Mouse (Mus musculus) adrenal gland, adult 18-20 months (tissue): ENCODE results near the gene Fxr2. TPM values are rescaled to one million over a fixed set of nuclear protein-coding genes. Genes with fewer than 3 reads are reported as not detected.
A peak's percentile ranks its signal among the peaks of the same experiment; 100 is the strongest.
"Not testable (repeated sequence)": the region's sequence is repeated elsewhere in the genome, so short reads cannot be mapped to it uniquely, and the experiment has no call there.

Experiments used
- DNase-seq, 2 experiments: peaks; one replicate each; pipeline ENCODE4 v3.0.0; 2021 to 2022; ENCODE audit warnings: low spot score in 2 of 2
- total RNA-seq, 2 experiments: library from RNA; stranded (reverse); gene quantifications; 1 replicate in 1 of 2; 2 replicates in 1 of 2; pipeline ENCODE4 v1.2.3; 2021

Gene Fxr2
- total RNA-seq, 2 experiments from 2014 or later: 83.5 to 90.2 TPM

- no peak for DNase-seq
Measured at GRCm38 (mm10) chr11:69682209-69682839, 49.5 kb downstream of the Fxr2 start.

DNA sequence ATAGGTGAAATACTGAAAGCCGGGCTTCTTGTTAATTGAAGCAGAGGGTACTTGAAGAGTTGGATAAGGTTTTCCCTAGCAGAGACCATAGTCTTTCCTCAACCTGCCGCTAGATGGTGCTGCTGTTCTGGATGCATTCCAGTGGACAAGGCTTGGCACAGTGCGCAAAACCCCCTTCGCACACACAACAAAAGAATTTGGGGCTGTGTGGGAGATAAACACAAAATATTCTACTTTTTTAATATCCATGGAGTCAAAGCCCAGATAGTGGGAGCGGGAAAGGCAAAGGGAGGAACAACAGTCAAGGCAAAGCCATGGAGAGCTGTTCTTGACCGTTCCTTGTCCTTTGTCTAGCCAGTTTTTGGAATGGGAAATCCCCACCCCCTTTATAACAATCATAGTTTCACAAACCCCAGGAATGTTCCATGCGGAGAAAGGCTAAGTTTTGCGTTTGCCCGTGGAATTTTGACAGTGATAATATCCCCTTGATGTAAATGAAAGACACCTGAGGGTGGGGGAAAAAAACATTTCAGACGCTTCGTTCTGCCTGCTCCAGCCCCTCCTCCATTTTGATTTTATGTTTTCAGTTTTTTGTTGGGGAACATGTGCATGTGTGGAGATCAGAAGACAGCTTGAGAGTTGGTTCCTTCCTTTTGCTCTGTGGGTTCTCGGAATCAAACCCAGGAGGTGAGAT lies 50.2 kb downstream of the Fxr2 start:
- DNase-seq: peak; percentile 87 to 92

DNA sequence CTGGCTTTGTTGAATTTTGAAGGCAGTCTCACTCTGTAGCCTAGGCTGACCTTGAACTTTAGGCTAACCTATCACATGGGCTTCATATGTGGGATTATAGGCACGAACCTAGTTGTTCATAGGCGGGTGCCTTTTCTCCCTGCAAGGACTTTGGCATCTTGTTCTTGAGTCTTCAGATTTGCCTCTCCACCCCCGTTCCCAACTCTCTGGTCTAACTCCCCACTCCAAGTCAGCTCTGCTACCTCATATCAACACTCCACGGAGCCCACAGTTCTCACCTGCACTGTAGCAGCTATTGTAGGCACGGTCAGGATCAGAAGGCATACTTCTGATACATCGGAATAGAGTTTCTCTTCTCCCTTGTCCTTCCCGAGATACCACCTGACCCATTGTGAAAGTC lies 50.8 kb downstream of the Fxr2 start:
- no peak for DNase-seq

DNA sequence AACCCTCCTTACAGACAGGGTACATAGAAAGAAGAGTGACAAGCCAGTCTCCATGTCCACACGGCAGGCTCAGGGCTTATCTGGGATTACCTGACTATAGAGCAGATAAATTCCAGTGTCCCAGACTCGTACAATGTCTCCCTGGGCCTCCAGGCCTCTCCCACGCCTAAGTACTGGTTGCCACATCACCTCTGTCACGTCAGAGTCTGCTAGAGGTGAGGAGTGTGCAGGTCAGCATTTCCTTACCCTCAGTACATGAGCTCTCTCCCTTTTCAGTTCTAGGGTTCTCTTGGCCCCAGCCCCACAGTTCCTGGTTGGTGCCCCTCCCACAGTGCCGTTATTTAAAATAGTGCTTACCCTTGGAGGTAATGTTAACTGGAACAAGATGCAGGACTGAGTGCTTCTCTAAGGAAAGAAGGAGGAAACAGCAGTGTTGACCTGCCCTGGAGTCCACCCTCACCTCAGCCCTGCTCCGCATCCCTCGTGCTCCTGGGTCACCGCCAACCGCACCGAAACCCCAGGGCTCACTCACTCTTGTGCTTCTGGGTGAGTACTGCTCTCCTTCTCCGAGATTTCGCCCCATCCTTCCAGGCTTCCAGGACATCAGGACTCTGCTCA lies 51.4 kb downstream of the Fxr2 start:
- DNase-seq: no peak

DNA sequence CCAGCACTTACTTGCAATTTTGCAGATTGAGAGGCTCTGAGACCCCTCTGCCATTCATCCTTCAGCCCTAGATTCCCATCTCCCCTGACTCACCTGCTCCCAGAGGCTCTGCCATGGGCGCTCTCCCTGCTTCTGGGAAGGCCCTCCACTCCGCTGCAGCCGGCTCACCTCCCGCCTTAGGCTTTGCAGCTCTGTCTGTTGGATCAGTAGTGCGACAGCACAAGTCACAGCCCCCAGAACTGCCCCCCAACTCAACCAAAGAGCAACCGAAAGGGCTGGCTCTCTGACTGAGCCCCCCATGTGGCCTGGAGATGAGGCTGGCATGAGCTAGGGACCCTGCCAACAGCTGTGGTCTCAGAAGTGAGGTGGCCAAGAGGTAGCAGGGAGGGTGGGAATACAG lies 52.1 kb downstream of the Fxr2 start:
- no peak for DNase-seq

DNA sequence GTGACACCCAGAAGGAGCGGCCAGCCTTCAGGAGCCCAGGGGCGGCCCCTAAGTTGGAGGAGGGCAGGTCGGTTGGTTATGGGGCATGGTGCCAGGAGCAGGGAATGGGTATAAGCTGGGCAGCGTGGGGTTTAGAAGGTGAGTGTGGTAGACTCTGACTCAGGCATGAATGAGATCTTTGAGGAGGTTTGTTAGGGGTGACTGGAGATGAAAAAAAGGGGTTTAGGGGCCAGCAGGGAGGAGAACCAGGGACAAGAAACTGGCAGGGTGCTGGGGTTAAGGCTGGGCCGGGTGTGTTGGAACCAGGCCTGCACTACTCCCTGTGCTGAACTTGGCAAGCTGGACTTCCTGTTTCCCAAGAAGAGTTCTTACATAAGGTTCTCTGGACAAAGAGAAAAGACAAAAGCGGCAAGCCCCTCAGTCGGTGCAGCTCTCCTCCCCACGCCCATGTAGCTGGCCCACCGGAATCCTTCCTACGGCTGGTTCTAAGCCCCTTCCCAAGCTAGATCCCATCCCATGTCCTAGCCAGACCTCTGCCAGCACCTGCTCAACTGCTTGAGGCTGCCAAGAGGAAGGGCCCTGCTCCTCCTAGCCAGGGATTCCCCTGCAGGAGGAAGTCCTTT lies 52.8 kb downstream of the Fxr2 start, which contains the start of gene Tnfsf13:
Gene Tnfsf13, minus strand, starts transcription at position 259 of the 623 bp plus-strand sequence.
- DNase-seq: peak in 1 of 2 experiments; percentile 45

DNA sequence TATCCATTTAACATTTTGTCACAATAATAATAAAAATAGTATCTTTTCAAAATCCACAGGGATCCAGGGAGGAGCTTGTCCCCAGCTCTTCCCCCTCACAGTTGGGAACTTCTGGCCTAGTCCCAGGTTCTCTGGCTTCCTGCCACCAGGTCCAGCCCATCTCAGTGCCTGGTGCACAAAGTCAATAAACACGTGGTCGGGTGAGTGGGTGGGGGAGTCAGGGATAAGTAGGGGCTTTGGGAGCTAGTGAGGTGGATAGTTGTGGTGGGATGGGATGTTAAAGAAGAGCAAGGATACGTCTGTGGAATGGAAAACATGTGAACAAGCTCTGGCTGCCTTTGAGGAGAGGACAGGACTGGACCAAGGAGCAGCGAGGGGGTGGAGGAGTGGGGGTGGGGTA lies 53.6 kb downstream of the Fxr2 start:
- peak in 1 of 2 experiments; percentile 61 for DNase-seq

GRCm38 (mm10) chr11:69687061-69687460 lies 54.3 kb downstream of the Fxr2 start:
- DNase-seq: no peak

GRCm38 (mm10) chr11:69689891-69690290 lies 57.1 kb downstream of the Fxr2 start:
- no peak for DNase-seq

- DNase-seq: no peak
Measured at GRCm38 (mm10) chr11:69692196-69692811, 59.5 kb downstream of the Fxr2 start.

GRCm38 (mm10) chr11:69692863-69693262 lies 60.1 kb downstream of the Fxr2 start:
- no peak for DNase-seq

- DNase-seq: no peak
Measured at GRCm38 (mm10) chr11:69693421-69693965, 60.7 kb downstream of the Fxr2 start.

DNA sequence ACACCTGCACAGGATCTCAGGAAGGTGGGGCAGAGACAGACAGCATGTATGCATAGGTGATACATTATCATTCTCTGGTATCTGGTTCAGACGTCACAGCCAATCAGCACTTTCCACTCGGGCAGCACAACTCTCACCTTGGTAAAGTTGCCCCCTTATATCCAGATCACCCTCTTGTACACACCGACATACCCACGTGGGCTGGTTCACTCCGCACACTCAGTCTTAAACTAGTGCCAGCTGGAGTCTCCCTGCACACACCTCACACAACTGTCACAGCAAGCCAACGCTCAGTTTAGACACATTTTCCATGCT lies 62.2 kb downstream of the Fxr2 start:
- no peak for DNase-seq

GRCm38 (mm10) chr11:69695361-69696181 lies 62.8 kb downstream of the Fxr2 start, which contains the start of the genes Tnfsf12 and Tnfsfm13:
Gene Tnfsf12, minus strand, starts transcription at chr11:69695849.
Gene Tnfsfm13, minus strand, starts transcription at chr11:69696098.
- peak; percentile 72 to 77 for DNase-seq

- DNase-seq: no peak
Measured at GRCm38 (mm10) chr11:69697396-69697795, 64.6 kb downstream of the Fxr2 start.

DNA sequence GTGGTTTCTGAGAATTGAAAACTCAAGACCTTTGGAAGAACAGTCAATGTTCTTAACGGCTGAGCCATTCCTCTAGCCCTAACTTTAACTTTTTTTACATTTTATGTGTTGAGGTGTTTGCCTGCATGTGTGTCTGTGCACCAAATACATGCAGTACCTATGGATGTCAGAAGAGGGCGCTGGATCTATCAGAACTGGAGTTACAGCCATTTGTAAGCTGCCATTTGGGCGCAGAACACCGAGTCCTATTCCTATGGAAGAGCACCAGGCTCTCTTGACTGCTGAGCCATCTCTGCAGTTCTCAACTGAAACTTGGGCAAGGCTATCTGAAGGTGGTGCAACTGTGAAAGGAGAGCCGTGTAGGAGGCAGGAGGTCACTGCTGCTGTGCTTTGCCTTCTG lies 65.8 kb downstream of the Fxr2 start:
- DNase-seq: no peak

- DNase-seq: no peak
Measured at GRCm38 (mm10) chr11:69699595-69699994, 66.8 kb downstream of the Fxr2 start.

GRCm38 (mm10) chr11:69702886-69703285 lies 70.1 kb downstream of the Fxr2 start:
- DNase-seq: not testable (repeated sequence)
